1 mouse cellular context compared by ENCODE assay signal in the genomic region with DNA sequence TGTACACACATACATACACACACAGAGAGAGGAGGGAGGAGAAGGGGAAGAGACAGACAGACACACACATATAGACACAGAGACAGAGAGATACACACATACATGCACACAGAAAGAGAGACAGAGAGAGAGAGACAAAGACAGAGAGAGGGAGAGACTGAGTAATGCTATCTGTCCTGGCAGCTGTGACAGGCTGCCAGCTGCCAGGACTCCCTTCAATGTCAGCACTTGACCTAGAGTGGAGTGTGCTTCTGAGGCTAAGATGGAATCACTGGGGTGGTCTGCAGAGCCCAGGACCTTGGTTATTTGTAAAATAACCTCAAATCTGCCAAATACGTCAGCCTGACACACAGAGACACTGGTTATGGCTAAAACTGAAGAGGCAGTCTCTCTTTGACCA.
TF ChIP-seq lines count a peak whose summit lies in the region.

No protein-coding gene starts in this region.

TF ChIP-seq in myocyte, 11 proteins besides CTCF, POLR2A, EP300 and RAD21:
- TF ChIP-seq TCF12 (IDR thresholded peaks at IDR 0.05; ENCODE audit: insufficient read depth, poor library complexity, severe bottlenecking) (no peak), TCF3 (IDR thresholded peaks at IDR 0.05; ENCODE audit: insufficient read length, low read depth) (peak; percentile 26), SRF (IDR thresholded peaks at IDR 0.05; ENCODE audit: control insufficient read depth, insufficient read length, low read depth) (no peak), MYOD1 (IDR thresholded peaks at IDR 0.05; ENCODE audit: control insufficient read depth in 1 of 3, insufficient read length in 2 of 3, low read depth in 2 of 3) (peak; percentile 51 to 75 (median 67)), MYOG (IDR thresholded peaks at IDR 0.05; ENCODE audit: control insufficient read depth in 1 of 3, insufficient read depth in 1 of 3, insufficient read length in 2 of 3, low read depth in 2 of 3) (peak in 2 of 3 experiments; percentile 54 to 66)
